8 mouse cellular contexts compared by ENCODE assay signal in the genomic region with DNA sequence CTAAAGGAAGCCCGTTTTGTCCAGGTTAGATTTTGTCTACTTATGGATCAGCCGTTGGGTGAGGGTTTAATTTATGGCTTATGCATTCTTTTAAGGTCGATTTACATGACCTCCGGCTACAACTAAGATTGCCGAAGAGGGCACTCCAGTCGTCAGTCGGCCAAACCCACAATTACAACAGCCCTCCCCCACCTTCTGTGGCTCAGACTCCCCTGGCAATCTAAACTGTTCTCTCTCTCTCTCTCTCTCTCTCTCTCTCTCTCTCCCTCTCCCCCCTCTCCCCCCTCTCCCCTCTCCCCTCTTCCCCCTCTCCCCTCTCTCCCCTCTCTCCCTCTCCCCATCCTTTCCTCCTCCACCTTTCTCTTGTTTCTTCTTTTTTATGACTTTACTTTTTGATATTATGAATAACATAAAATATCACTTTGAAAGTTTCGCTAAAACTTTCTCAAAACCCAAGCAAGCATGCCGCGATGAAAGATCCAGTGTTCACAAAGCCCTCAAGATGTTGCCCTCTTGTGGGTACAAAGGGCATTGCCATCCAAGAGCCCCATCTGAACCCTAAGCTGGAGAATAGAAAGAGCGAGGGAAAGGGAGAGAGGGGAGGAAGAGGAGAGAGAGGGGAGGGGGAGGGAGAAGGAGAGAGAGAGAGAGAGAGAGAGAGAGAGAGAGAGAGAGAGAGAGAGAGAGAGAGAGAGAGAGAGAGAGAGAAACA. TPM values are rescaled to one million over a fixed set of nuclear protein-coding genes. Genes with fewer than 3 reads are reported as not detected.
DNase-seq lines count a peak whose midpoint lies in the region; ATAC-seq and TF ChIP-seq lines count a peak whose summit lies in the region.

No protein-coding gene starts in this region.

- peak overlapping the region; percentile 73 for H3K9ac ChIP-seq in intestine, embryonic 14.5 days (ENCODE audit: low read length)
- peak overlapping the region; percentile 95 for H3K9ac ChIP-seq in limb, embryonic 13.5 days
- no peak overlapping the region; the same call in 1 of the 2 replicates for H3K9ac ChIP-seq in midbrain, embryonic 15.5 days
- peak overlapping the region; percentile 73 for H3K9ac ChIP-seq in stomach, embryonic 14.5 days (replicated peaks; ENCODE audit: low read depth, low read length)

- peaks cover 41% of the 10 kb centered on the region for H3K27me3 ChIP-seq in intestine, embryonic 14.5 days (replicated peaks; ENCODE audit: control insufficient read depth, insufficient read depth, low read length)
- H3K27me3 ChIP-seq in limb, embryonic 13.5 days, result peaks cover 47% of the 10 kb centered on the region
- H3K27me3 ChIP-seq in midbrain, embryonic 15.5 days (replicated peaks), result peaks cover 31% of the 10 kb centered on the region
- peaks cover 17% of the 10 kb centered on the region for H3K27me3 ChIP-seq in stomach, embryonic 14.5 days (ENCODE audit: control insufficient read depth, insufficient read depth, low read length)

- TF ChIP-seq CTCF in cortical plate, adult 2 months (IDR thresholded peaks at IDR 0.05; ENCODE audit: extremely low read depth, insufficient read depth, low read length), result peak; percentile 74

- no peaks in the 10 kb centered on the region for H3K9me3 ChIP-seq in intestine, embryonic 14.5 days (ENCODE audit: control insufficient read depth, low read length)
- H3K9me3 ChIP-seq in limb, embryonic 13.5 days, result no peaks in the 10 kb centered on the region
- H3K9me3 ChIP-seq in midbrain, embryonic 15.5 days, result no peaks in the 10 kb centered on the region
- no peaks in the 10 kb centered on the region for H3K9me3 ChIP-seq in stomach, embryonic 14.5 days (ENCODE audit: control insufficient read depth, low read depth, low read length)

- peak; percentile 22; the same call in 1 of the 2 replicates for ATAC-seq in intestine, embryonic 14.5 days (replicated peaks; ENCODE audit: low FRiP score, low TSS enrichment, low read depth)
- ATAC-seq in limb, embryonic 13.5 days (ENCODE audit: low FRiP score, low read depth), result peak; percentile 24
- no peak for ATAC-seq in midbrain, embryonic 15.5 days (replicated peaks)
- no peak for ATAC-seq in stomach, embryonic 14.5 days (ENCODE audit: insufficient number of reproducible peaks, insufficient read depth, low FRiP score, low read depth)

- peak overlapping the region; percentile 47; the same call in 1 of the 2 replicates for H3K4me3 ChIP-seq in cortical plate, adult 2 months (ENCODE audit: insufficient read depth, low read length)
- H3K4me3 ChIP-seq in intestine, embryonic 14.5 days (ENCODE audit: low read depth, low read length), result peak overlapping the region; percentile 57
- peak overlapping the region; percentile 65 for H3K4me3 ChIP-seq in limb, embryonic 13.5 days
- peak overlapping the region; percentile 54 for H3K4me3 ChIP-seq in midbrain, embryonic 15.5 days
- peak overlapping the region; percentile 49 for H3K4me3 ChIP-seq in stomach, embryonic 14.5 days (ENCODE audit: low read depth, low read length)

- peak; percentile 82 for DNase-seq in layer of hippocampus, adult 11-12 months (ENCODE audit: low spot score)
- DNase-seq in layer of hippocampus, adult 9-10 months (ENCODE audit: low spot score), result no peak
- DNase-seq in gastrocnemius, postnatal 25 days, result peak; percentile 58
- DNase-seq in intestine, embryonic 14.5 days (ENCODE audit: low spot score), result peak; percentile 79

- 0% methylated on average over 11 of the region's 11 CpGs for WGBS in intestine, embryonic 14.5 days
- 0% methylated on average over 11 of the region's 11 CpGs for WGBS in limb, embryonic 13.5 days
- WGBS in midbrain, embryonic 15.5 days, result under 1% methylated on average over 11 of the region's 11 CpGs
- whole genome bisulfite sequencing in stomach, embryonic 14.5 days, result 1% methylated on average over 11 of the region's 11 CpGs

- H3K4me1 ChIP-seq in cortical plate, adult 2 months (ENCODE audit: control insufficient read depth, insufficient read depth, low read length), result no peaks in the 10 kb centered on the region
- H3K4me1 ChIP-seq in intestine, embryonic 14.5 days (replicated peaks; ENCODE audit: control insufficient read depth, insufficient read depth, low read length), result 0 out of 2 replicates have a peak, but pooled peaks cover 6% of the 10 kb centered on the region
- H3K4me1 ChIP-seq in limb, embryonic 13.5 days, result peaks cover 29% of the 10 kb centered on the region
- peaks cover 47% of the 10 kb centered on the region for H3K4me1 ChIP-seq in midbrain, embryonic 15.5 days
- H3K4me1 ChIP-seq in stomach, embryonic 14.5 days (ENCODE audit: control insufficient read depth, insufficient read depth, low read length), result peaks cover 5% of the 10 kb centered on the region; the same call in 1 of the 2 replicates

- H3K4me2 ChIP-seq in intestine, embryonic 14.5 days (ENCODE audit: low read length), result peak overlapping the region; percentile 96
- peak overlapping the region; percentile 99 for H3K4me2 ChIP-seq in limb, embryonic 13.5 days (replicated peaks)
- peak overlapping the region; percentile 99 for H3K4me2 ChIP-seq in midbrain, embryonic 15.5 days
- peak overlapping the region; percentile 92 for H3K4me2 ChIP-seq in stomach, embryonic 14.5 days (replicated peaks; ENCODE audit: low read depth, low read length)

- H3K27ac ChIP-seq in cortical plate, adult 2 months (ENCODE audit: insufficient read depth, low read length), result peak overlapping the region; percentile 86
- peak overlapping the region; percentile 68; the same call in 1 of the 2 replicates for H3K27ac ChIP-seq in intestine, embryonic 14.5 days (ENCODE audit: low read depth)
- peak overlapping the region; percentile 96 for H3K27ac ChIP-seq in limb, embryonic 13.5 days
- peak overlapping the region; percentile 77 for H3K27ac ChIP-seq in midbrain, embryonic 15.5 days
- H3K27ac ChIP-seq in stomach, embryonic 14.5 days (ENCODE audit: low read length), result peak overlapping the region; percentile 84; the same call in 1 of the 2 replicates

- no peaks in the 10 kb centered on the region for H3K36me3 ChIP-seq in intestine, embryonic 14.5 days (ENCODE audit: control insufficient read depth, insufficient read depth, low read length)
- no peaks in the 10 kb centered on the region for H3K36me3 ChIP-seq in limb, embryonic 13.5 days
- no peaks in the 10 kb centered on the region for H3K36me3 ChIP-seq in midbrain, embryonic 15.5 days (replicated peaks)
- H3K36me3 ChIP-seq in stomach, embryonic 14.5 days (ENCODE audit: control insufficient read depth, insufficient read depth, low read length), result no peaks in the 10 kb centered on the region

- TF ChIP-seq POLR2A in cortical plate, adult 2 months (IDR thresholded peaks at IDR 0.05; ENCODE audit: extremely low read depth, insufficient read depth, low read length), result no peak

RNA-seq across cellular contexts. Expression of a gene that starts 5.8 kb away (rescaled TPM):
- polyA plus RNA-seq in cortical plate, adult 2 months (2012; rRNA removed), result 9.4 and 9.8 TPM in 2 replicates
- 100 to 1,000 TPM; 122 to 140 TPM for total RNA-seq in gastrocnemius, postnatal 25 days (2021)
- 33.0 and 34.8 TPM in 2 replicates for polyA plus RNA-seq in intestine, embryonic 14.5 days (2014; fragmentation: Nextera tagmentation; extraction: Ambion mirVana)
- 105 and 124 TPM in 2 replicates for polyA plus RNA-seq in limb, embryonic 13.5 days (2015; fragmentation: Nextera tagmentation; extraction: Ambion mirVana)
- 51.7 and 51.8 TPM in 2 replicates for polyA plus RNA-seq in midbrain, embryonic 15.5 days (2015; fragmentation: Nextera tagmentation; extraction: Ambion mirVana)
- 38.7 and 40.6 TPM in 2 replicates for polyA plus RNA-seq in stomach, embryonic 14.5 days (2014; fragmentation: Nextera tagmentation; extraction: Ambion mirVana)

RNA-seq across cellular contexts. Expression of a gene that starts 6.4 kb away (rescaled TPM):
- 122 and 126 TPM in 2 replicates for polyA plus RNA-seq in cortical plate, adult 2 months (2012; rRNA removed)
- 10 to 100 TPM; 41.2 to 42.4 TPM for total RNA-seq in gastrocnemius, postnatal 25 days (2021)
- 252 and 263 TPM in 2 replicates for polyA plus RNA-seq in intestine, embryonic 14.5 days (2014; fragmentation: Nextera tagmentation; extraction: Ambion mirVana)
- 319 and 338 TPM in 2 replicates for polyA plus RNA-seq in limb, embryonic 13.5 days (2015; fragmentation: Nextera tagmentation; extraction: Ambion mirVana)
- polyA plus RNA-seq in midbrain, embryonic 15.5 days (2015; fragmentation: Nextera tagmentation; extraction: Ambion mirVana), result 313 and 320 TPM in 2 replicates
- 271 and 275 TPM in 2 replicates for polyA plus RNA-seq in stomach, embryonic 14.5 days (2014; fragmentation: Nextera tagmentation; extraction: Ambion mirVana)

RNA-seq across cellular contexts. Expression of a gene that starts 51.7 kb away (rescaled TPM):
- polyA plus RNA-seq in cortical plate, adult 2 months (2012; rRNA removed), result 1.1 and 1.2 TPM in 2 replicates
- 1 to 10 TPM; 1.4 to 2.0 TPM for total RNA-seq in gastrocnemius, postnatal 25 days (2021)
- 0.58 and 0.91 TPM in 2 replicates for polyA plus RNA-seq in intestine, embryonic 14.5 days (2014; fragmentation: Nextera tagmentation; extraction: Ambion mirVana)
- polyA plus RNA-seq in limb, embryonic 13.5 days (2015; fragmentation: Nextera tagmentation; extraction: Ambion mirVana), result 1.6 and 1.7 TPM in 2 replicates
- 1.0 and 1.3 TPM in 2 replicates for polyA plus RNA-seq in midbrain, embryonic 15.5 days (2015; fragmentation: Nextera tagmentation; extraction: Ambion mirVana)
- polyA plus RNA-seq in stomach, embryonic 14.5 days (2014; fragmentation: Nextera tagmentation; extraction: Ambion mirVana), result 0.71 and 1.2 TPM in 2 replicates

Comparison
In these comparisons a context has a peak if more than half of its experiments do, and no peak if none do; other contexts are left out.
1. ATAC-seq: peak in intestine, embryonic 14.5 days (single experiment) and limb, embryonic 13.5 days (single experiment); none in midbrain, embryonic 15.5 days (single experiment) and stomach, embryonic 14.5 days (single experiment).
2. Peak in every context shown above with its lines, with median percentiles within 50 percentile points of each other: H3K27ac ChIP-seq, H3K4me3 ChIP-seq and H3K4me2 ChIP-seq.